Mouse (Mus musculus): ENCODE data around the gene Junb.

GRCm38 (mm10) chr8:84930582-84930981 is 47.9 kb downstream of the Junb start:
- TF ChIP-seq MYB (IDR thresholded peaks at IDR 0.05; ENCODE audit: low read depth, low read length) (no peak), BHLHE40 (IDR thresholded peaks at IDR 0.05; ENCODE audit: borderline replicate concordance, low read depth, low read length) (no peak)
